Mouse (Mus musculus) C2C12 (cell line): ENCODE results near the gene Mcrip2. TPM values are rescaled to one million over a fixed set of nuclear protein-coding genes. Genes with fewer than 3 reads are reported as not detected.
A peak's percentile ranks its signal among the peaks of the same experiment; 100 is the strongest.

ENCODE experiments used
- H3K27me3 ChIP-seq: one replicate; pipeline ENCODE4 v1.6.1; 2011; ENCODE audit not compliant: control insufficient read depth, insufficient read depth, insufficient read length
- H3K36me3 ChIP-seq: one replicate; pipeline ENCODE4 v1.6.1; 2011; ENCODE audit not compliant: control insufficient read depth, insufficient read depth
- H3K4me3 ChIP-seq: one replicate; pipeline ENCODE4 v1.5.1; 2011; ENCODE audit warnings: mild to moderate bottlenecking, control low read depth; ENCODE audit not compliant: poor library complexity, insufficient read depth, severe bottlenecking
- H3K79me2 ChIP-seq: one replicate; pipeline ENCODE4 v1.6.1; 2011; ENCODE audit not compliant: control insufficient read depth, insufficient read depth
- H3K79me3 ChIP-seq: one replicate; pipeline ENCODE4 v1.6.1; 2011; ENCODE audit warnings: low read depth, control low read depth
- H3ac ChIP-seq: one replicate; pipeline ENCODE3; 2011; ENCODE audit warnings: low read depth; ENCODE audit not compliant: control insufficient read depth, insufficient read length
- CEBPB ChIP-seq: IDR thresholded peaks from one replicate; pipeline ENCODE4 v1.6.1; 2011; ENCODE audit warnings: low read depth, mild to moderate bottlenecking, control low read depth, moderate library complexity
- CTCF ChIP-seq: IDR thresholded peaks from one replicate; pipeline ENCODE4 v1.5.1; 2011; ENCODE audit not compliant: control insufficient read depth, insufficient read depth, insufficient read length
- FOSL1 ChIP-seq: IDR thresholded peaks from one replicate; pipeline ENCODE4 v1.8.0; 2011; ENCODE audit warnings: mild to moderate bottlenecking, low read length; ENCODE audit not compliant: poor library complexity, insufficient read depth, severe bottlenecking
- MAX ChIP-seq: IDR thresholded peaks from one replicate; pipeline ENCODE4 v1.6.1; 2011; ENCODE audit warnings: mild to moderate bottlenecking, control low read depth
- MYOD1 ChIP-seq: IDR thresholded peaks from one replicate; pipeline ENCODE4 v1.6.1; 2011; ENCODE audit warnings: low read depth; ENCODE audit not compliant: control insufficient read depth, insufficient read length
- MYOG ChIP-seq: IDR thresholded peaks from one replicate; pipeline ENCODE4 v1.6.1; 2011; ENCODE audit not compliant: control insufficient read depth, insufficient read length; ENCODE audit errors: extremely low read depth
- USF1 ChIP-seq: IDR thresholded peaks from one replicate; pipeline ENCODE4 v1.6.1; 2011; ENCODE audit warnings: low read depth, mild to moderate bottlenecking, control low read depth, moderate library complexity
- microRNA-seq: library from miRNA; unstranded; fragments of <30 nt; microRNA quantifications from one replicate; pipeline ENCODE4, GENCODE M21; 2019; ENCODE audit warnings: borderline microRNAs expressed
- polyA plus RNA-seq: library from polyadenylated mRNA; unstranded; fragments of >200 nt; fragmentation: generic; extraction: Trizol; gene quantifications from one replicate; pipeline ENCODE4 v1.2.1, GENCODE M21; 2012; ENCODE audit warnings: missing spikeins

Gene Mcrip2
- polyA plus RNA-seq, 1 experiment, result 36.3 TPM

GRCm38 (mm10) chr17:25823452-25823851 is 45.1 kb downstream of the Mcrip2 start, which contains the start of gene Wdr24:
Wdr24 (plus strand) TSS chr17:25823627.
- H3K79me3 ChIP-seq, result no peaks in the 10 kb centered on the region
- H3K4me3 ChIP-seq, result peak within 1 kb of the TSS; percentile 57
- TF ChIP-seq FOSL1 (no peak), CEBPB (no peak), USF1 (no peak), CTCF (no peak), MYOD1 (no peak), MYOG (no peak), MAX (no peak)
- no peaks in the 10 kb centered on the region for H3K27me3 ChIP-seq
- H3K79me2 ChIP-seq, result peaks cover 13% of the 10 kb centered on the region
- H3K36me3 ChIP-seq, result no peaks in the 10 kb centered on the region
- peak within 1 kb of the TSS; percentile 75 for H3ac ChIP-seq

GRCm38 (mm10) chr17:25818851-25819780 is 49.4 kb downstream of the Mcrip2 start:
- Histone ChIP-seq H3ac (peak overlapping the region; percentile 12), H3K4me3 (no peak overlapping the region), H3K27me3 (no peaks in the 10 kb centered on the region), H3K79me2 (peaks cover 4% of the 10 kb centered on the region), H3K36me3 (no peaks in the 10 kb centered on the region), H3K79me3 (no peaks in the 10 kb centered on the region)
- TF ChIP-seq USF1 (no peak), CEBPB (no peak), FOSL1 (no peak), MYOG (no peak), CTCF (no peak), MAX (no peak), MYOD1 (no peak)

- Histone ChIP-seq H3K79me3 (no peaks in the 10 kb centered on the region), H3K79me2 (no peaks in the 10 kb centered on the region), H3K4me3 (no peak overlapping the region), H3K36me3 (no peaks in the 10 kb centered on the region), H3ac (no peak overlapping the region), H3K27me3 (no peaks in the 10 kb centered on the region)
- TF ChIP-seq MYOG (no peak), MYOD1 (no peak), FOSL1 (no peak), USF1 (no peak), MAX (no peak), CEBPB (no peak), CTCF (no peak)
These were observed 50.9 kb downstream of the Mcrip2 start for GRCm38 (mm10) chr17:25817662-25818061.

Small RNA genes lying within 50 kb of the gene (microRNA-seq; reads per million reads assigned to microRNA genes)
- 0.68 reads per million, percentile 14 among the genes with 10 or more reads in this experiment for gene Mir3082

Other genes with a start within 250 kb of the Mcrip2 start
- not detected for gene Gng13, start 151.6 kb downstream of the Mcrip2 start, polyA plus RNA-seq
- 22.8 TPM for gene Chtf18, start 141.3 kb downstream of the Mcrip2 start, polyA plus RNA-seq
- 20.7 TPM for gene Rpusd1, start 141.1 kb downstream of the Mcrip2 start, polyA plus RNA-seq
- gene Mslnl, start 132.7 kb downstream of the Mcrip2 start, polyA plus RNA-seq, result not detected
- gene Msln, start 114.4 kb downstream of the Mcrip2 start, polyA plus RNA-seq, result 6.1 TPM
- 19.3 TPM for gene Narfl, start 95.0 kb downstream of the Mcrip2 start, polyA plus RNA-seq
- gene Haghl, start 83.1 kb downstream of the Mcrip2 start, polyA plus RNA-seq, result 14.4 TPM
- gene Ccdc78, start 82.2 kb downstream of the Mcrip2 start, polyA plus RNA-seq, result 0.12 TPM
- gene Fam173a, start 75.9 kb downstream of the Mcrip2 start, polyA plus RNA-seq, result 46.0 TPM
- not detected for gene AC134908.4, start 73.1 kb downstream of the Mcrip2 start, polyA plus RNA-seq
- gene Metrn, start 71.6 kb downstream of the Mcrip2 start, polyA plus RNA-seq, result 64.0 TPM
- 5.7 TPM for gene Fbxl16, start 59.7 kb downstream of the Mcrip2 start, polyA plus RNA-seq
- 14.3 TPM for gene Wdr24, start 45.1 kb downstream of the Mcrip2 start, polyA plus RNA-seq
- 10.8 TPM for gene Jmjd8, start 39.9 kb downstream of the Mcrip2 start, polyA plus RNA-seq
- 246 TPM for gene Stub1, start 35.4 kb downstream of the Mcrip2 start, polyA plus RNA-seq
- 0.40 TPM for gene Rhbdl1, start 31.5 kb downstream of the Mcrip2 start, polyA plus RNA-seq
- gene Gm20683, start 27.0 kb downstream of the Mcrip2 start, polyA plus RNA-seq, result 0.89 TPM
- 33.9 TPM for gene Rhot2, start 23.9 kb downstream of the Mcrip2 start, polyA plus RNA-seq
- 16.7 TPM for gene Wdr90, start 7.3 kb downstream of the Mcrip2 start, polyA plus RNA-seq
- 25.0 TPM for gene Mettl26, start 6.3 kb upstream of the Mcrip2 start, polyA plus RNA-seq
- gene Wfikkn1, start 12.1 kb upstream of the Mcrip2 start, polyA plus RNA-seq, result 0.34 TPM
- 14.4 TPM for gene Rab40c, start 51.0 kb upstream of the Mcrip2 start, polyA plus RNA-seq
- gene Pigq, start 76.2 kb upstream of the Mcrip2 start, polyA plus RNA-seq, result 43.5 TPM
- gene Nhlrc4, start 76.2 kb upstream of the Mcrip2 start, polyA plus RNA-seq, result 0.46 TPM
- gene A930017K11Rik, start 83.8 kb upstream of the Mcrip2 start, polyA plus RNA-seq, result 0.02 TPM
- 10.6 TPM for gene Capn15, start 117.0 kb upstream of the Mcrip2 start, polyA plus RNA-seq
- 15.2 TPM for gene Rab11fip3, start 200.8 kb upstream of the Mcrip2 start, polyA plus RNA-seq
- gene Decr2, start 221.6 kb upstream of the Mcrip2 start, polyA plus RNA-seq, result 3.9 TPM
- gene Nme4, start 226.8 kb upstream of the Mcrip2 start, polyA plus RNA-seq, result 34.0 TPM
- 1.5 TPM for gene Tmem8, start 244.5 kb upstream of the Mcrip2 start, polyA plus RNA-seq